Mouse (Mus musculus) kidney, postnatal 0 days (tissue): ENCODE data around the gene Plcg2. TPM values are rescaled to one million over a fixed set of nuclear protein-coding genes. Genes with fewer than 3 reads are reported as not detected.
A peak's percentile ranks its signal among the peaks of the same experiment; 100 is the strongest.

Experiments
- ATAC-seq: fragments of 200-750 bp; cut with Nextera tagmentation; replicated peaks from 2 replicates; pipeline ENCODE4 v1.8.0; 2017; ENCODE audit warnings: low read depth, moderate number of reproducible peaks, moderate TSS enrichment, moderate library complexity; ENCODE audit not compliant: low FRiP score
- DNase-seq: peaks from one replicate; pipeline ENCODE4 v3.0.0-alpha.2; 2016; ENCODE audit warnings: low spot score
- H3K27ac ChIP-seq: fragments of 300-500 bp; sonication (generic); 2 replicates; pipeline ENCODE4 v1.5.1; 2014; ENCODE audit warnings: mild to moderate bottlenecking
- H3K27me3 ChIP-seq: fragments of 300-500 bp; sonication (generic); 2 replicates; pipeline ENCODE4 v1.6.1; 2014; ENCODE audit warnings: low read length, mixed read lengths; ENCODE audit not compliant: insufficient read depth
- H3K36me3 ChIP-seq: fragments of 300-500 bp; sonication (generic); 2 replicates; pipeline ENCODE4 v1.6.1; 2014; ENCODE audit warnings: low read length, mixed read lengths; ENCODE audit not compliant: insufficient read depth
- H3K4me1 ChIP-seq: fragments of 300-500 bp; sonication (generic); replicated peaks from 2 replicates; pipeline ENCODE4 v1.6.1; 2014; ENCODE audit warnings: antibody characterized with exemption, low read length, mixed read lengths; ENCODE audit not compliant: insufficient read depth
- H3K4me2 ChIP-seq: fragments of 300-500 bp; sonication (generic); 2 replicates; pipeline ENCODE4 v1.6.1; 2014; ENCODE audit warnings: mild to moderate bottlenecking, low read length, moderate library complexity, mixed read lengths
- H3K4me3 ChIP-seq: fragments of 300-500 bp; sonication (generic); replicated peaks from 2 replicates; pipeline ENCODE4 v1.5.1; 2014; ENCODE audit warnings: low read depth, low read length
- H3K9ac ChIP-seq: fragments of 300-500 bp; sonication (generic); 2 replicates; pipeline ENCODE4 v1.6.1; 2014; ENCODE audit warnings: low read depth, low read length
- H3K9me3 ChIP-seq: fragments of 300-500 bp; sonication (generic); replicated peaks from 2 replicates; pipeline ENCODE4 v1.6.1; 2016; ENCODE audit warnings: low read length, inconsistent platforms, mixed read lengths
- CTCF ChIP-seq: IDR thresholded peaks from 2 replicates; pipeline ENCODE4 v1.5.1; 2016; ENCODE audit warnings: antibody characterized with exemption, low read depth, mild to moderate bottlenecking, moderate library complexity
- WGBS: fragments of 180-500 bp; shearing (Covaris S2); extraction: QIAGEN DNeasy Blood & Tissue Kit; methylation state at CpG from one replicate; pipeline ENCODE4 v1.1.7; 2014; 5-methylcytosine and 5-hydroxymethylcytosine counted together
- polyA plus RNA-seq: library from polyadenylated mRNA; unstranded; fragments of >200 nt; fragmentation: Nextera tagmentation; extraction: Ambion mirVana; gene quantifications from 2 replicates; pipeline ENCODE4 v1.2.1, GENCODE M21; 2015

The Plcg2 gene
- polyA plus RNA-seq, 1 experiment from 2014 or later: 7.3 TPM

DNA sequence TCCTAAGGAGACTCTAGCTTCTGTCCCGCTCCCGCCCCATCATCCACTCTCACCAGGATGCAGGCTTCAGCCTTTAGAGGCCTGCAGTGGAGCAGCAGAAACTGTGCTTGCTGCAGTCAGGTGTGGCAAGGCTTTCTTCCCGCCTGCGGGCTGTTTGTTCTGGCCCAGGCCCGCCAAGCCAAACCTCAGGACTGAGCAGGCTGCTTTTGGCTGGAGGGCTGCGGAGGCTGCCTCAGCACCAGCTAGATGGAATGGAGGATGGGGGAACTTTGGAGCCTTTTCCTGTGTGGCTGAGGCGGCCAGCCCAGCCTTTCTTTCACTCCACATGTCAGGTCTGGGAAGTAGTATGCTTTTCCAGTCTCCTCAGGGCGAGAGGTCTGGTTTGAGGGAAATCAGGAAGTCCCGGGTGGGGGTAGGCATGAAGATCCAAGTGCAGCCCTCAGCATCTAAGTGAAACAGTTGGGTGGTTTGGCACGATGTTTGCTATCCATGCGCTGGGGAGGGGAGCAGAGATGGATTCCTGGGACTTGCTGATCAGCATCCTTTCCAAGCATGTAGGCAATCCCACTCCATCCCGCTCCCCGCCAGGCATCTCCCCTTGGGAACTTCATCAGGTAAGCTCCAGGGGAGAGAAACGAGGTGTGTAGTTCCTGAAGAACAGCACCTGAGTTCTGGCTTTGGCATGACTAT, 18.9 kb downstream of the Plcg2 start:
- Histone ChIP-seq H3K27ac (no peak overlapping the region), H3K4me3 (no peak overlapping the region), H3K4me1 (no peaks in the 10 kb centered on the region), H3K4me2 (no peak overlapping the region), H3K36me3 (no peaks in the 10 kb centered on the region), H3K27me3 (no peaks in the 10 kb centered on the region), H3K9ac (no peak overlapping the region), H3K9me3 (no peaks in the 10 kb centered on the region)
- ATAC-seq (no peak), DNase-seq (no peak)
- WGBS: 68% methylated on average over 14 of the region's 14 CpGs
- TF ChIP-seq CTCF: no peak

- ATAC-seq (no peak), DNase-seq (no peak)
- no peak overlapping the region for H3K4me3 ChIP-seq
- 77% methylated on average over 9 of the region's 9 CpGs for WGBS
- H3K4me1 ChIP-seq: no peaks in the 10 kb centered on the region
- no peaks in the 10 kb centered on the region for H3K27me3 ChIP-seq
- no peaks in the 10 kb centered on the region for H3K36me3 ChIP-seq
- no peak overlapping the region for H3K27ac ChIP-seq
- no peak overlapping the region for H3K9ac ChIP-seq
- H3K9me3 ChIP-seq: no peaks in the 10 kb centered on the region
- TF ChIP-seq CTCF: no peak
- H3K4me2 ChIP-seq: no peak overlapping the region
Measured at GRCm38 (mm10) chr8:117517861-117518260, 19.8 kb downstream of the Plcg2 start.

- H3K4me2 ChIP-seq: no peak overlapping the region
- no peaks in the 10 kb centered on the region for H3K4me1 ChIP-seq
- H3K9ac ChIP-seq: no peak overlapping the region
- ATAC-seq (no peak), DNase-seq (no peak)
- no peaks in the 10 kb centered on the region for H3K27me3 ChIP-seq
- H3K9me3 ChIP-seq: no peaks in the 10 kb centered on the region
- TF ChIP-seq CTCF: no peak
- H3K27ac ChIP-seq: no peak overlapping the region
- no peaks in the 10 kb centered on the region for H3K36me3 ChIP-seq
- WGBS: 61% methylated on average over 4 of the region's 4 CpGs
- H3K4me3 ChIP-seq: no peak overlapping the region
Measured at GRCm38 (mm10) chr8:117518873-117519272, 20.8 kb downstream of the Plcg2 start.

- H3K36me3 ChIP-seq: no peaks in the 10 kb centered on the region
- H3K27ac ChIP-seq: no peak overlapping the region
- H3K9ac ChIP-seq: no peak overlapping the region
- no peak for ATAC-seq
- 19% methylated on average over 2 of the region's 2 CpGs for WGBS
- no peaks in the 10 kb centered on the region for H3K27me3 ChIP-seq
- H3K4me2 ChIP-seq: no peak overlapping the region
- peaks cover 4% of the 10 kb centered on the region; the same call in 1 of the 2 replicates for H3K4me1 ChIP-seq
- peak; percentile 4 for DNase-seq
- H3K4me3 ChIP-seq: no peak overlapping the region
- H3K9me3 ChIP-seq: no peaks in the 10 kb centered on the region
- no peak for TF ChIP-seq CTCF
Measured at GRCm38 (mm10) chr8:117526185-117526584, 28.1 kb downstream of the Plcg2 start.

DNA sequence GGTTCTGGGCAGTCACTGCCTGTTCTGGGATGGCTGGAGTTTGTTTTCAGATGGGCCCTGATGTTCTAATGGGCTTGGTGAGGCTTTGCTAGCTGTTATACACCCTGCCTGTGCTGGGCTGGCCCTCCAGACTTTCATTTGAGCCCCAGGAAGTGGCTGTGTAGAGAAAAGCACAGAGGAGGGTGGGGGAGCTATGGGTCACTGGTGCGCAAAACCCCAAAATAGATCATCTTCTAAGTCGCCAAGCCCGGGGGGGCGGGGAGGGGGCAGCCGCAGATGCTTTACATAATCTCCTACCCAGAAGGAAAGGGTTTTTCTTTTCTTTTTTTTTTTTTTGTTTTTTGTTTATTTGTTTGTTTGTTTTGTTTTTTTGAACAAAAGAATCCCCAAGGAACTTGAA, 29.9 kb downstream of the Plcg2 start:
- Histone ChIP-seq H3K27ac (no peak overlapping the region), H3K4me3 (no peak overlapping the region), H3K4me1 (peaks cover 4% of the 10 kb centered on the region; the same call in 1 of the 2 replicates), H3K9me3 (no peaks in the 10 kb centered on the region), H3K4me2 (no peak overlapping the region), H3K36me3 (no peaks in the 10 kb centered on the region), H3K9ac (no peak overlapping the region), H3K27me3 (no peaks in the 10 kb centered on the region)
- no peak for TF ChIP-seq CTCF
- DNase-seq: no peak
- 67% methylated on average over 5 of the region's 5 CpGs for WGBS
- ATAC-seq: no peak

GRCm38 (mm10) chr8:117529177-117529576, 31.1 kb downstream of the Plcg2 start:
- TF ChIP-seq CTCF: no peak
- WGBS: 69% methylated on average over 5 of the region's 5 CpGs
- Histone ChIP-seq H3K36me3 (no peaks in the 10 kb centered on the region), H3K4me3 (no peak overlapping the region), H3K4me2 (no peak overlapping the region), H3K27ac (no peak overlapping the region), H3K9ac (no peak overlapping the region), H3K9me3 (no peaks in the 10 kb centered on the region), H3K4me1 (peaks cover 4% of the 10 kb centered on the region; the same call in 1 of the 2 replicates), H3K27me3 (no peaks in the 10 kb centered on the region)
- ATAC-seq (no peak), DNase-seq (no peak)
